ENCODE assay signal across 9 mouse cellular contexts in genomic region chr4:149696189-149696971, GRCm38 (mm10). TPM values are rescaled to one million over a fixed set of nuclear protein-coding genes. Genes with fewer than 3 reads are reported as not detected.
A peak's percentile ranks its signal among the peaks of the same experiment; 100 is the strongest.
DNase-seq lines count a peak whose midpoint lies in the region; ATAC-seq and TF ChIP-seq lines count a peak whose summit lies in the region.
"Had no signal": no experiment of that assay in that cellular context is flagged by ENCODE, and none has a peak within 500 bp of the region (broad histone marks: within the 10 kb centered on the region; RNA-seq: fewer than 3 reads in every experiment).

No protein-coding gene starts in this region.

- H3K36me3 ChIP-seq in heart, embryonic 12.5 days = no peaks in the 10 kb centered on the region
- H3K36me3 ChIP-seq in kidney, embryonic 14.5 days (ENCODE audit: control insufficient read depth, insufficient read depth, low read length) = no peaks in the 10 kb centered on the region
- H3K36me3 ChIP-seq in midbrain, embryonic 13.5 days = no peaks in the 10 kb centered on the region

- no peak overlapping the region for H3K9ac ChIP-seq in heart, embryonic 12.5 days
- no peak overlapping the region for H3K9ac ChIP-seq in kidney, embryonic 14.5 days (ENCODE audit: low read depth, low read length)
- H3K9ac ChIP-seq in midbrain, embryonic 13.5 days (replicated peaks) = no peak overlapping the region

- H3K27me3 ChIP-seq in heart, embryonic 12.5 days (replicated peaks) = peaks cover 21% of the 10 kb centered on the region
- H3K27me3 ChIP-seq in kidney, embryonic 14.5 days (ENCODE audit: control insufficient read depth, insufficient read depth, low read length) = no peaks in the 10 kb centered on the region
- H3K27me3 ChIP-seq in midbrain, embryonic 13.5 days = peaks cover 46% of the 10 kb centered on the region
- H3K27me3 ChIP-seq: Patski had no signal

- no peak for ATAC-seq in heart, embryonic 12.5 days (ENCODE audit: insufficient number of reproducible peaks, low FRiP score)
- peak; percentile 41; the same call in 1 of the 2 replicates for ATAC-seq in kidney, embryonic 14.5 days (ENCODE audit: low FRiP score, low TSS enrichment)
- no peak for ATAC-seq in midbrain, embryonic 13.5 days
- ATAC-seq: Patski had no signal

- intact Hi-C loops in heart, postnatal 36 days (cut with DNase I) = no loop called here

- TF ChIP-seq CTCF in bone marrow macrophage, adult 2 months (IDR thresholded peaks at IDR 0.05; ENCODE audit: low read depth, low read length) = no peak

- H3K4me3 ChIP-seq in heart, embryonic 12.5 days = no peak overlapping the region
- H3K4me3 ChIP-seq in bone marrow macrophage, adult 2 months (ENCODE audit: insufficient read depth, low read length) = peak overlapping the region; percentile 93
- no peak overlapping the region for H3K4me3 ChIP-seq in kidney, embryonic 14.5 days (ENCODE audit: low read length)
- H3K4me3 ChIP-seq in midbrain, embryonic 13.5 days (replicated peaks) = no peak overlapping the region

- no peaks in the 10 kb centered on the region for H3K9me3 ChIP-seq in heart, embryonic 12.5 days (replicated peaks)
- H3K9me3 ChIP-seq in kidney, embryonic 14.5 days (ENCODE audit: control insufficient read depth, low read length) = no peaks in the 10 kb centered on the region
- H3K9me3 ChIP-seq in midbrain, embryonic 13.5 days = no peaks in the 10 kb centered on the region

- H3K4me1 ChIP-seq in heart, embryonic 12.5 days (replicated peaks) = peaks cover 27% of the 10 kb centered on the region
- peaks cover 35% of the 10 kb centered on the region for H3K4me1 ChIP-seq in bone marrow macrophage, adult 2 months (ENCODE audit: control insufficient read depth, insufficient read depth, low read length)
- peaks cover 17% of the 10 kb centered on the region; the same call in 1 of the 2 replicates for H3K4me1 ChIP-seq in kidney, embryonic 14.5 days (ENCODE audit: control insufficient read depth, insufficient read depth, low read length)
- H3K4me1 ChIP-seq in midbrain, embryonic 13.5 days (replicated peaks) = peaks cover 17% of the 10 kb centered on the region

- no peak for DNase-seq in heart, postnatal 36 days
- peak; percentile 48 for DNase-seq in lung, postnatal 36 days
- DNase-seq in thymus, postnatal 36 days = peak; percentile 34 to 44
- DNase-seq in left cerebral cortex, adult 8-10 months (ENCODE audit: low spot score in 2 of 2) = no peak

- TF ChIP-seq POLR2A in bone marrow macrophage, adult 2 months (IDR thresholded peaks at IDR 0.05; ENCODE audit: borderline replicate concordance, low read depth, low read length) = no peak

- H3K4me2 ChIP-seq in heart, embryonic 12.5 days = peak overlapping the region; percentile 8; the same call in 1 of the 2 replicates
- no peak overlapping the region; the same call in 1 of the 2 replicates for H3K4me2 ChIP-seq in kidney, embryonic 14.5 days (replicated peaks; ENCODE audit: low read depth, low read length)
- no peak overlapping the region for H3K4me2 ChIP-seq in midbrain, embryonic 13.5 days (replicated peaks)

- no peak overlapping the region for H3K27ac ChIP-seq in heart, embryonic 12.5 days (ENCODE audit: poor library complexity, severe bottlenecking)
- peak overlapping the region; percentile 86 for H3K27ac ChIP-seq in bone marrow macrophage, adult 2 months (ENCODE audit: insufficient read depth, low read depth, low read length)
- H3K27ac ChIP-seq in kidney, embryonic 14.5 days (ENCODE audit: low read depth, low read length) = no peak overlapping the region
- H3K27ac ChIP-seq in midbrain, embryonic 13.5 days = no peak overlapping the region

- WGBS in heart, embryonic 12.5 days = 24% methylated on average over 16 of the region's 16 CpGs
- WGBS in kidney, embryonic 14.5 days = 32% methylated on average over 16 of the region's 16 CpGs
- 33% methylated on average over 16 of the region's 16 CpGs for WGBS in midbrain, embryonic 13.5 days

RNA-seq across cellular contexts. Expression of gene Pik3cd, which starts 6.0 kb away (rescaled TPM):
- polyA plus RNA-seq in heart, embryonic 12.5 days (2016; fragmentation: Nextera tagmentation; extraction: Ambion mirVana) = 3.5 and 3.7 TPM in 2 replicates
- total RNA-seq in heart, postnatal 36 days (2021) = 1 to 10 TPM; 4.3 to 5.9 TPM
- 91.4 and 100 TPM in 2 replicates for polyA plus RNA-seq in bone marrow macrophage, adult 2 months (2012; ENCODE audit: insufficient read depth, insufficient read length, missing spikeins)
- 1.8 and 5.5 TPM in 2 replicates for polyA plus RNA-seq in kidney, embryonic 14.5 days (2014; fragmentation: Nextera tagmentation; extraction: Ambion mirVana)
- total RNA-seq in left cerebral cortex, adult 8-10 months (2022) = 10 to 100 TPM; 21.6 to 25.5 (median 23.3) TPM
- polyA plus RNA-seq in midbrain, embryonic 13.5 days (2015; fragmentation: Nextera tagmentation; extraction: Ambion mirVana) = 13.2 and 13.7 TPM in 2 replicates

RNA-seq across cellular contexts. Expression of gene Tmem201, which starts 41.5 kb away (rescaled TPM):
- polyA plus RNA-seq in heart, embryonic 12.5 days (2016; fragmentation: Nextera tagmentation; extraction: Ambion mirVana) = 51.1 and 52.8 TPM in 2 replicates
- 10 to 100 TPM; 87.7 to 90.5 TPM for total RNA-seq in heart, postnatal 36 days (2021)
- 1.9 and 3.6 TPM in 2 replicates for polyA plus RNA-seq in bone marrow macrophage, adult 2 months (2012; ENCODE audit: insufficient read depth, insufficient read length, missing spikeins)
- 28.3 and 29.1 TPM in 2 replicates for polyA plus RNA-seq in kidney, embryonic 14.5 days (2014; fragmentation: Nextera tagmentation; extraction: Ambion mirVana)
- total RNA-seq in left cerebral cortex, adult 8-10 months (2022) = 10 to 100 TPM; 65.4 to 71.4 (median 69.0) TPM
- polyA plus RNA-seq in midbrain, embryonic 13.5 days (2015; fragmentation: Nextera tagmentation; extraction: Ambion mirVana) = 37.7 and 40.6 TPM in 2 replicates

Comparison
In these comparisons a context has a peak if more than half of its experiments do, and no peak if none do; other contexts are left out.
1. DNase-seq: peak in lung, postnatal 36 days (single experiment) and thymus, postnatal 36 days (2 of 2); none in heart, postnatal 36 days (0 of 2) and left cerebral cortex, adult 8-10 months (0 of 2).